Mouse (Mus musculus) liver (tissue): ENCODE results near the gene Mob1a.

Experiments used
- DNase-seq: peaks from one replicate; pipeline ENCODE4 v3.0.0-alpha.2; 2020; ENCODE audit warnings: mixed read lengths

Gene Mob1a

GRCm38 (mm10) chr6:83325525-83326393, at the start of gene Mob1a, which contains the start of gene Mthfd2:
Gene Mob1a, plus strand, starts transcription at chr6:83326016.
Gene Mthfd2, minus strand, starts transcription at chr6:83325908.
- peak; percentile 95 for DNase-seq

DNA sequence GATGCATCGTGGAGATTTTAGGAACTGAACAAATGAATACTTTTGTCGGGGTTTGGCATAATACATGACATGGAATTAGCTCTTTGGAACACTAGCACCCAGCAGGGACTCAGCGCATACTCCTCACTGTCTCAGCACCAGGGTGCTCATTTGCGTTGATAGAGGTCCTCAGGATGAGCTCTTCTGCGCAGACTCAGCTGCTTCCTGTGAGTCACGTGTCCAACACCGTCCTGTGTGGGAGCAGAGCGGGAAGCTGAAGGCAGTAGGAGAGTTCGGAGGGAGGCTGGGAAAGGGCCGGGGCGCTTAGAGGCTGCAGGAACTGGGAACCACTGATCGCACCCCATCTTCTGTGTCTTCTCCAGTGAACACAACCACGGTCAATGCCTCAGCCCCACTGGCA, 48.7 kb upstream of the Mob1a start:
- DNase-seq, result no peak

GRCm38 (mm10) chr6:83278881-83279280, 46.9 kb upstream of the Mob1a start:
- peak; percentile 56 for DNase-seq

DNA sequence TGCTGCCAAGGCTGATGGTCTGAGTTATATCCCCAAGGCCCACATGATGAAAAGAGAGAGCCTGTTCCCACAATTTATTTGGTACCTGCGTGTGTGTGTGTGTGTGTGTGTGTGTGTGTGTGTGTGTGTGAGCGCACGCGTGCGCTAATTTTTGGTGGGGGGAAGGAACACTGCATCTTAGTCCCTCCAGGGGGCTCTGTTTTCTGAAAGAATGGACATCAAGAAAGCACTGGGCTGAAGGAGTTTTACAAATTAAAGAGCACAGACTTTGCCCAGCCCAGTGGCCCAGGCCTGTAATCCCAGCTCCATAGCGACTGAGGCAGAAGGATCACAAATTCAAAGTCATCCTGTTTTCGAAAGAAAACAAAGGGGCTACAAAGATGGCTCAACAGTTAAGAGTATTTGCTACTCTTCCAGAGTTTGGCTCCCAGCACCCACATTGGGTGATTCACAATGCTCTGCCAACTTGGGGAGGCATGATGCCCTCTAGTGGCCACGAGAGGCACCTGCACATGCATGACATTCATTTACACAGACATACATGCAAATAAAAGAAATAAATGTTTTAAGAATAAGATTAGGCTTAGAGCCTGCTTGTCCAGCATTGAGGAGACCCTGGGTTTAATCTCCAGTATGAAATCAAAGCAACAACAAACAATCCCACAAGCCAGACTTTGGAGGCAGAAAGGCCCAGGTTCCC, 45.4 kb upstream of the Mob1a start:
- peak; percentile 48 for DNase-seq

GRCm38 (mm10) chr6:83300447-83301229, 25.2 kb upstream of the Mob1a start:
- no peak for DNase-seq

DNA sequence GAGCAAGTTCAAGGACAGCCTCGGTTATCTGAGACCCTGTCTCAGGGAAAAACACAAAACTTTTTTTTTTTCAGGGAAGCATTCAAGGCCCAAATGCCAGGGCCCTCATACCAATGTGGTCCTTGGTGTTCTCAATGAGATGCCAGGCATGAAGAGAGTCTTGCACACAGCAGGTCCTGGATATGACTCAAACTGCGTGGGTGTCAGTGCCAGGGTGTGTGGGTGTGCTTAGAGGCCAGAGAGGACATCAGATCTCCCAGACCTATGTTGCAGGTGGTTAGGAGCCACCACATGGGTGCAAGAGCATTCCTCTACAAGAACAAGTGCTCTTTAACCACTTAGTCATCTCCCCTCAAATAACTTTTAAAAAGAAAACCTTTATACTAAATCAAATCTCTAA, 24.5 kb upstream of the Mob1a start:
- DNase-seq, result no peak

GRCm38 (mm10) chr6:83302264-83302663, 23.6 kb upstream of the Mob1a start:
- no peak for DNase-seq

GRCm38 (mm10) chr6:83309017-83309416, 16.8 kb upstream of the Mob1a start:
- DNase-seq, result no peak

DNA sequence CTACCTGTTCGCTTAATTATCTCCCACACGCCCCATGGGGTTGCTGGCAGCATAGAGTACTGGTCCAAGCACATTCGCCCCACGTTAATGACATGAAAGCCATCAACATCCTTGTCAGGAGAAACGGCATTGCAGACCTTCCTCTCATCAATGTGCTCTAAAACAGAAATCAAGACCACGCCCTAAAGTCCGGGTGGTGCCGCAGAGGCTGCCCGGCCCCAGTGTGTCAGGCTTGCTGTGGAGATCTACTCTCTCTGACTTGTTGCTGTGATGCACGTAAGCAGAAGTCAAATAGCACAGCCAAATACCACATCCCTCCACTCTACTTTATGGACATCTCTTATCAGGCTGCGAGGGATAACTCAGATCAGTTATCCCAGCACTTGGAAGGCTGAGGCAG, 14.6 kb upstream of the Mob1a start:
- DNase-seq, result peak; percentile 76

DNA sequence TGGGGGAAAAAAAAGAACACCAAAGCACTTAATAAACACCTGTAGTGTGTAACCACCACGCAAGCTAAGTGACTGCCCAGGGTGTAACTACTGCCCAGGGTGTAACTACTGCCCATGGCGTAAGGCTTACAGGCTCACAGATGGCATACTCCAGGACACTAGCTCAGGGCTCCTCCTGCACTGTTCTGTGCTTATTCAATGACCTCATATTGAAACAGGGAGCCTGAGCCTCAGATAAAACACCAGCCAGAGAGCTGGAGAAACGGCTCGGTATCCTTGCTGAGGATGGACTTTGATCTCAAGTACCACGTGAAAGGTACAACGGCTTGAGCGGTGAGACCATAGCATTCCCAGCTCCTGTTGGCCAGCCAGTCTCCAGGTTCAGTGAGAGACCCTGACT, 13.8 kb upstream of the Mob1a start:
- no peak for DNase-seq

GRCm38 (mm10) chr6:83312514-83312913, 13.3 kb upstream of the Mob1a start:
- peak; percentile 80 for DNase-seq

GRCm38 (mm10) chr6:83315293-83315692, 10.5 kb upstream of the Mob1a start:
- no peak for DNase-seq

DNA sequence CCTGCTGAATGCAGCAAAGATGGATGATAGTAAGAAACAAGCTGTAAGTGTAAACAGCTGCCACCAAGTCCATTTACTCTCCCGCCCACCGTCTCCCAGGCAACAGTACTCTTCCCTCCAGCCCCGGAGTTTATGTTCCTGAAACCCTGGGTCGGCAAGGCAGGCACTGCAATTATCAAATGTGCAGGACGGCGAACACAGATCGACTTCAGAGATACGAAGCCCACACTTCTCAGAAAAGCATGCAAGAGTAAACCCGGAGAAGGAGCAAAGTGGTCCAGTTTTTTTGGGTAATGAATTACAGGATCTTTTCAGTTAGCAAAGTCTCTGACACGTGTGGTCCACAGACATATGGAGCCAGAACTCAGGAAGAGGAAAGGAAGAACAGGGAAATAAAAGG, 9.8 kb upstream of the Mob1a start:
- DNase-seq, result peak; percentile 81

DNA sequence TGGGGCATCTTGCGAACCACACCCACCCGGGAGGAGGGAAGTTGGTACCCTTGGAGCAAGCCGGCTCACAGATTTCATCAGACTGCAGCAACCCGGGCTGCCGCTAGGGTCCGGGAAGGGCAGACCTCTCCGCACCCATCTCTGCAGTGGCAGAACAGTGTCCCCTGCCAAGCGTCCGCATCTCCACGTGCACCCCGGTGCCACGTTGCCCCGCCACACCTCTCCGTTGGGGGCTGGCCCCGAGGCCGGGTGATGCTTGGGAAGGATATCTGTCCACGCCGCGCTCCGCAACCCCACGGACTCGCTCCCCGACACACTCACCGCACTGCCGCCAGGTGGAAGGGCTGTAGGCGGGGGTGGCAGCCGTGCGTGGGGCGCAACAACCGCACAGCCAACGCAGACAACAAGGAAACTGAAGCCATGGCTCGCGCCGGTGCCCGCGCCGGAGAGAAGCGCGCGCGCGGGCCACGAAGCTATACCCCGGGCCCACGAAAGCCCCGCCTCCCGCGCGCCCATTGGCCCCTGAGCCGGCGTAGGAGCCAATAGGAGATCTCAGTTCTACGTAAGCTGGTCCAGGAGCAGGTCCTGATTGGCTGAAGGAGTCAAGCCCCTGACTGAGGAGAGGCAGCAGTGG, 8.6 kb upstream of the Mob1a start:
- peak; percentile 94 for DNase-seq

DNA sequence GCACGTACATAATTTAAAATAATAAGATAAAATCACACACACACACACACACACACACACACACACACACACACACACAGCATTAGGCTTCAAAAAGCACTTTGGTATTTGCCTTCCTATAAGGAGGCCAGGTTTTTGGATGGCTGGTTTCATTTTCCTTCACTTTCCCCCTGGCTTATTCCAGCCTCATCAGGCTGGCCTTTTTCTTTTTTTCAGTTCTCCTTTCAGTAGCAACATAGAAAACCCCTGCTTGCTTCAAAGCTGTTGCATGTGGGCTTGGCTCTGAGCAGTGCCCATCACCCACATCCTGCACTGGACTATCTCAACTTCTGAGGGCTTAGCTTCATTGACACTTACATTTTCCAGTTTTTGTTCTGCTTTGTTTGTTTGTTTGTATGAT, 3.9 kb upstream of the Mob1a start:
- DNase-seq, result no peak

DNA sequence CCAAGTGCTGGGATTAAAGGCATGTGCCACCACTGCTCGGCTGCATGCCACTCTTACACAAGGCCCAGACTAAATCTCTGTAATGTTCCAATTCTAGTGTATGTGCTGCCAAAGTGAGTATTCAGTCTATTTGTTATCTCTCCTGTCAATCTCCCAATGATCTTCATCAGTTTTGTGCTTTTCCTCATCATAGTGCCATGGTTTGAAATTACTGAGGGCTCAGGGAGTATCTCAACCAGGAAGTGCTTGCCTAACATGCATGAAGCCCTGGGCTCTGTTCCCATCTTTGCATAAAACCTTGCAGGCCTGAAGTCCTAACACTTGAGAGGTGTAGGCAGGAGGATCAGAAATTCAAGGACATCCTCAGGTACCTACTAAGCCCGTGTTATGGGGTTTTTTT, 3.0 kb upstream of the Mob1a start:
- no peak for DNase-seq

- DNase-seq, result peak; percentile 32
These were observed 2.0 kb upstream of the Mob1a start for GRCm38 (mm10) chr6:83323652-83324419.

GRCm38 (mm10) chr6:83326394-83326736, 549 bp downstream of the Mob1a start:
- DNase-seq, result no peak

DNA sequence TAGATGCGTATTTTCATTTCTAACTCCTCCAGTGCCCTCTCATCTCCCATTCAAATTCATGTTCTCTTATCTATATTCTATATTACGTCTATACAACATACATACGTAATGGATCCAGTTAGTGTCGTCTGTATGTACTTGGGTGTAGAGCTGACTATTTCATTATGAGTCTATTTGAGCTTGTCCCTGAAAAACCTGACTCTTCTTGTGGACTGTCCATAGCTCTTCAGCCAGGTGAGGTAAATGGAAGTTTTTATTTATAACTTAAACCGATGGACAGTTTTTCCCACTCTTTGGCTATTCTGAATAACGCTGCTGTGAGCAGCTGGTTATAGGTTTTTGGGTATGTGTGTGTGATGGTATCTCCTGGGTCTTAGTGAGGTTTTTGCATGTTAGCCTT, 945 bp downstream of the Mob1a start:
- DNase-seq, result no peak

GRCm38 (mm10) chr6:83327591-83328190, 1.9 kb downstream of the Mob1a start:
- DNase-seq, result no peak

GRCm38 (mm10) chr6:83341387-83341786, 15.6 kb downstream of the Mob1a start:
- DNase-seq, result no peak

GRCm38 (mm10) chr6:83342957-83343356, 17.1 kb downstream of the Mob1a start:
- DNase-seq, result no peak
